Mouse (Mus musculus): ENCODE measurements at regions not wholly inside any gene's neighbourhood (a gene's known extent, or its start where the extent isn't known, plus 50 kb on each side); places are given as distances from the start of the nearest gene placed in this dataset.
A peak's percentile ranks its signal among the peaks of the same experiment; 100 is the strongest.

GRCm38 (mm10) chr3:144110331-144111080 is 94.5 kb downstream of the Lmo4 start:
- WGBS = 84% methylated on average over 5 of the region's 5 CpGs
- H3K9ac ChIP-seq (replicated peaks; ENCODE audit: low read depth, low read length) = no peak overlapping the region
- H3K4me1 ChIP-seq (ENCODE audit: control insufficient read depth, insufficient read depth, low read length) = no peaks in the 10 kb centered on the region
- H3K27me3 ChIP-seq (ENCODE audit: control insufficient read depth, insufficient read depth, low read length) = no peaks in the 10 kb centered on the region
- H3K27ac ChIP-seq (ENCODE audit: low read depth, low read length) = no peak overlapping the region
- H3K4me3 ChIP-seq (ENCODE audit: low read depth, low read length) = no peak overlapping the region
- no peaks in the 10 kb centered on the region for H3K36me3 ChIP-seq (ENCODE audit: control insufficient read depth, insufficient read depth, low read length)
- no peak overlapping the region for H3K4me2 ChIP-seq (ENCODE audit: low read depth, low read length)
- H3K9me3 ChIP-seq (ENCODE audit: control insufficient read depth, low read length) = no peaks in the 10 kb centered on the region
- no peak for ATAC-seq (ENCODE audit: low read depth)

GRCm38 (mm10) chr3:144109769-144110168 is 95.3 kb downstream of the Lmo4 start:
- H3K9ac ChIP-seq (replicated peaks; ENCODE audit: low read depth, low read length) = no peak overlapping the region
- no peaks in the 10 kb centered on the region for H3K9me3 ChIP-seq (ENCODE audit: control insufficient read depth, low read length)
- H3K4me1 ChIP-seq (ENCODE audit: control insufficient read depth, insufficient read depth, low read length) = no peaks in the 10 kb centered on the region
- H3K36me3 ChIP-seq (ENCODE audit: control insufficient read depth, insufficient read depth, low read length) = no peaks in the 10 kb centered on the region
- no peak overlapping the region for H3K4me3 ChIP-seq (ENCODE audit: low read depth, low read length)
- ATAC-seq (ENCODE audit: low read depth) = no peak
- no peaks in the 10 kb centered on the region for H3K27me3 ChIP-seq (ENCODE audit: control insufficient read depth, insufficient read depth, low read length)
- 78% methylated on average over 2 of the region's 2 CpGs for WGBS
- H3K4me2 ChIP-seq (ENCODE audit: low read depth, low read length) = no peak overlapping the region
- H3K27ac ChIP-seq (ENCODE audit: low read depth, low read length) = no peak overlapping the region

- H3K36me3 ChIP-seq (ENCODE audit: control insufficient read depth, insufficient read depth, low read length) = no peaks in the 10 kb centered on the region
- no peaks in the 10 kb centered on the region for H3K4me1 ChIP-seq (ENCODE audit: control insufficient read depth, insufficient read depth, low read length)
- no peak overlapping the region for H3K27ac ChIP-seq (ENCODE audit: low read depth, low read length)
- no peak overlapping the region for H3K4me3 ChIP-seq (ENCODE audit: low read depth, low read length)
- H3K9me3 ChIP-seq (ENCODE audit: control insufficient read depth, low read length) = no peaks in the 10 kb centered on the region
- WGBS = 57% methylated on average over 6 of the region's 6 CpGs
- no peak for ATAC-seq (ENCODE audit: low read depth)
- no peaks in the 10 kb centered on the region for H3K27me3 ChIP-seq (ENCODE audit: control insufficient read depth, insufficient read depth, low read length)
- H3K4me2 ChIP-seq (ENCODE audit: low read depth, low read length) = no peak overlapping the region
- no peak overlapping the region for H3K9ac ChIP-seq (replicated peaks; ENCODE audit: low read depth, low read length)
Measured at GRCm38 (mm10) chr3:144108310-144108709, 96.7 kb downstream of the Lmo4 start.

GRCm38 (mm10) chr3:144107664-144108063 is 97.4 kb downstream of the Lmo4 start:
- Histone ChIP-seq H3K4me2 (ENCODE audit: low read depth, low read length) (no peak overlapping the region), H3K4me1 (ENCODE audit: control insufficient read depth, insufficient read depth, low read length) (no peaks in the 10 kb centered on the region), H3K9ac (replicated peaks; ENCODE audit: low read depth, low read length) (no peak overlapping the region), H3K4me3 (ENCODE audit: low read depth, low read length) (no peak overlapping the region), H3K27ac (ENCODE audit: low read depth, low read length) (no peak overlapping the region), H3K9me3 (ENCODE audit: control insufficient read depth, low read length) (no peaks in the 10 kb centered on the region), H3K36me3 (ENCODE audit: control insufficient read depth, insufficient read depth, low read length) (no peaks in the 10 kb centered on the region), H3K27me3 (ENCODE audit: control insufficient read depth, insufficient read depth, low read length) (no peaks in the 10 kb centered on the region)
- peak; percentile 75; the same call in 1 of the 2 replicates for ATAC-seq (ENCODE audit: low read depth)
- 52% methylated on average over 7 of the region's 7 CpGs for WGBS

- H3K9me3 ChIP-seq (ENCODE audit: control insufficient read depth, low read length) = no peaks in the 10 kb centered on the region
- no peaks in the 10 kb centered on the region for H3K4me1 ChIP-seq (ENCODE audit: control insufficient read depth, insufficient read depth, low read length)
- WGBS = 89% methylated on average over 4 of the region's 4 CpGs
- H3K9ac ChIP-seq (replicated peaks; ENCODE audit: low read depth, low read length) = no peak overlapping the region
- no peak overlapping the region for H3K4me3 ChIP-seq (ENCODE audit: low read depth, low read length)
- H3K27me3 ChIP-seq (ENCODE audit: control insufficient read depth, insufficient read depth, low read length) = no peaks in the 10 kb centered on the region
- H3K4me2 ChIP-seq (ENCODE audit: low read depth, low read length) = no peak overlapping the region
- ATAC-seq (ENCODE audit: low read depth) = no peak
- no peak overlapping the region for H3K27ac ChIP-seq (ENCODE audit: low read depth, low read length)
- H3K36me3 ChIP-seq (ENCODE audit: control insufficient read depth, insufficient read depth, low read length) = no peaks in the 10 kb centered on the region
Measured at GRCm38 (mm10) chr3:144104366-144104765, 100.7 kb downstream of the Lmo4 start.

GRCm38 (mm10) chr3:144099444-144099843 is 105.6 kb downstream of the Lmo4 start:
- 88% methylated on average over 2 of the region's 2 CpGs for WGBS
- no peak overlapping the region for H3K4me2 ChIP-seq (ENCODE audit: low read depth, low read length)
- no peaks in the 10 kb centered on the region for H3K9me3 ChIP-seq (ENCODE audit: control insufficient read depth, low read length)
- H3K36me3 ChIP-seq (ENCODE audit: control insufficient read depth, insufficient read depth, low read length) = no peaks in the 10 kb centered on the region
- ATAC-seq (ENCODE audit: low read depth) = no peak
- no peaks in the 10 kb centered on the region for H3K4me1 ChIP-seq (ENCODE audit: control insufficient read depth, insufficient read depth, low read length)
- no peaks in the 10 kb centered on the region for H3K27me3 ChIP-seq (ENCODE audit: control insufficient read depth, insufficient read depth, low read length)
- no peak overlapping the region for H3K9ac ChIP-seq (replicated peaks; ENCODE audit: low read depth, low read length)
- no peak overlapping the region for H3K27ac ChIP-seq (ENCODE audit: low read depth, low read length)
- no peak overlapping the region for H3K4me3 ChIP-seq (ENCODE audit: low read depth, low read length)

- no peaks in the 10 kb centered on the region for H3K36me3 ChIP-seq (ENCODE audit: control insufficient read depth, insufficient read depth, low read length)
Measured at GRCm38 (mm10) chr3:144098762-144099161, 106.3 kb downstream of the Lmo4 start.

GRCm38 (mm10) chr3:144091231-144091630 is 113.8 kb downstream of the Lmo4 start:
- Histone ChIP-seq H3K27ac (ENCODE audit: low read depth, low read length) (no peak overlapping the region), H3K4me1 (ENCODE audit: control insufficient read depth, insufficient read depth, low read length) (no peaks in the 10 kb centered on the region), H3K36me3 (ENCODE audit: control insufficient read depth, insufficient read depth, low read length) (no peaks in the 10 kb centered on the region), H3K9me3 (ENCODE audit: control insufficient read depth, low read length) (no peaks in the 10 kb centered on the region), H3K27me3 (ENCODE audit: control insufficient read depth, insufficient read depth, low read length) (no peaks in the 10 kb centered on the region), H3K4me2 (ENCODE audit: low read depth, low read length) (no peak overlapping the region), H3K9ac (replicated peaks; ENCODE audit: low read depth, low read length) (no peak overlapping the region), H3K4me3 (ENCODE audit: low read depth, low read length) (no peak overlapping the region)
- ATAC-seq (ENCODE audit: low read depth) = no peak
- 88% methylated on average over 1 of the region's 1 CpGs for WGBS

More at GRCm38 (mm10) chr3:144098762-144099161, 106.3 kb downstream of the Lmo4 start:
- Histone ChIP-seq H3K27ac (ENCODE audit: low read depth, low read length) (no peak overlapping the region), H3K4me2 (ENCODE audit: low read depth, low read length) (no peak overlapping the region), H3K9ac (replicated peaks; ENCODE audit: low read depth, low read length) (no peak overlapping the region), H3K4me3 (ENCODE audit: low read depth, low read length) (no peak overlapping the region), H3K27me3 (ENCODE audit: control insufficient read depth, insufficient read depth, low read length) (no peaks in the 10 kb centered on the region), H3K4me1 (ENCODE audit: control insufficient read depth, insufficient read depth, low read length) (no peaks in the 10 kb centered on the region), H3K9me3 (ENCODE audit: control insufficient read depth, low read length) (no peaks in the 10 kb centered on the region)
- no peak for ATAC-seq (ENCODE audit: low read depth)
- WGBS = 59% methylated on average over 8 of the region's 8 CpGs

GRCm38 (mm10) chr3:144089790-144090256 is 115.2 kb downstream of the Lmo4 start:
- H3K27ac ChIP-seq (ENCODE audit: low read depth, low read length) = no peak overlapping the region
- H3K9ac ChIP-seq (replicated peaks; ENCODE audit: low read depth, low read length) = no peak overlapping the region
- H3K4me2 ChIP-seq (ENCODE audit: low read depth, low read length) = no peak overlapping the region
- no peaks in the 10 kb centered on the region for H3K27me3 ChIP-seq (ENCODE audit: control insufficient read depth, insufficient read depth, low read length)
- H3K4me3 ChIP-seq (ENCODE audit: low read depth, low read length) = no peak overlapping the region
- 75% methylated on average over 8 of the region's 8 CpGs for WGBS
- H3K36me3 ChIP-seq (ENCODE audit: control insufficient read depth, insufficient read depth, low read length) = no peaks in the 10 kb centered on the region
- no peaks in the 10 kb centered on the region for H3K4me1 ChIP-seq (ENCODE audit: control insufficient read depth, insufficient read depth, low read length)
- ATAC-seq (ENCODE audit: low read depth) = no peak
- no peaks in the 10 kb centered on the region for H3K9me3 ChIP-seq (ENCODE audit: control insufficient read depth, low read length)

All from neural tube, embryonic 14.5 days (tissue).